Mouse (Mus musculus) CH12.LX (cell line): ENCODE results near the gene Dnajc5. TPM values are rescaled to one million over a fixed set of nuclear protein-coding genes. Genes with fewer than 3 reads are reported as not detected.

Source experiments
- DNase-seq: peaks from one replicate; pipeline ENCODE4 v3.0.0-alpha.2; 2013; ENCODE audit errors: extremely low read depth
- H3K27ac ChIP-seq: 2 replicates; pipeline ENCODE4 v1.5.1; 2012; ENCODE audit warnings: low read depth, mild to moderate bottlenecking, control low read depth, moderate library complexity; ENCODE audit not compliant: insufficient read depth
- H3K27me3 ChIP-seq: replicated peaks from 2 replicates; pipeline ENCODE3; 2012; ENCODE audit warnings: inconsistent platforms
- H3K36me3 ChIP-seq, 2 experiments: replicated peaks in 1 of 2; 2 replicates each; pipeline versions ENCODE3 to v1.6.1; 2012; ENCODE audit warnings: inconsistent platforms in 1 of 2, low read length in 1 of 2, mild to moderate bottlenecking in 1 of 2, mixed read lengths in 1 of 2, moderate library complexity in 1 of 2; ENCODE audit not compliant: control insufficient read depth in 1 of 2, insufficient read depth in 1 of 2
- H3K4me1 ChIP-seq, 2 experiments: 2 replicates each; pipeline ENCODE4 v1.6.1; 2012; ENCODE audit warnings: inconsistent platforms in 1 of 2, moderate library complexity in 1 of 2; ENCODE audit not compliant: insufficient read depth in 2 of 2, control insufficient read depth in 1 of 2
- H3K4me2 ChIP-seq: 2 replicates; pipeline ENCODE4 v1.6.1; 2012; ENCODE audit warnings: low read depth, mild to moderate bottlenecking, control low read depth; ENCODE audit not compliant: poor library complexity, insufficient read depth, severe bottlenecking
- H3K4me3 ChIP-seq, 3 experiments: fragments of 150-350 bp in 1 of 3; sonication (generic) in 1 of 3; replicated peaks in 1 of 3; 2 replicates each; pipeline versions ENCODE3 to v1.5.1; 2011 to 2012; ENCODE audit warnings: low read depth in 2 of 3, low read length in 2 of 3, mild to moderate bottlenecking in 2 of 3, moderate library complexity in 2 of 3, control low read depth in 1 of 3, improper control_type of control experiment in 1 of 3, inconsistent platforms in 1 of 3, mixed read lengths in 1 of 3; ENCODE audit not compliant: poor library complexity in 1 of 3
- H3K79me2 ChIP-seq: replicated peaks from 2 replicates; pipeline ENCODE4 v1.6.1; 2012; ENCODE audit warnings: mild to moderate bottlenecking, moderate library complexity; ENCODE audit not compliant: control insufficient read depth, poor library complexity, insufficient read depth, severe bottlenecking; ENCODE audit errors: extremely low read depth
- H3K9ac ChIP-seq: 2 replicates; pipeline ENCODE4 v1.6.1; 2012; ENCODE audit warnings: low read depth, mild to moderate bottlenecking, control low read depth, moderate library complexity; ENCODE audit not compliant: insufficient read depth
- H3K9me3 ChIP-seq: replicated peaks from 2 replicates; pipeline ENCODE3; 2012; ENCODE audit warnings: low read length, inconsistent platforms, mixed read lengths
- CHD1 ChIP-seq: IDR thresholded peaks from 2 replicates; pipeline ENCODE4 v1.6.1; 2012; ENCODE audit warnings: low read depth, low read length, improper control_type of control experiment, inconsistent platforms
- CTCF ChIP-seq, 2 experiments: IDR thresholded peaks in 1 of 2; conservative IDR thresholded peaks in 1 of 2; 2 replicates each; pipeline ENCODE4 v1.5.1; 2011 to 2012; ENCODE audit warnings: low read depth in 2 of 2, low read length in 2 of 2, improper control_type of control experiment in 1 of 2, inconsistent platforms in 1 of 2, mild to moderate bottlenecking in 1 of 2, moderate library complexity in 1 of 2
- E2F4 ChIP-seq: IDR thresholded peaks from 2 replicates; pipeline ENCODE4 v1.6.1; 2011; ENCODE audit warnings: low read depth, low read length, improper control_type of control experiment; ENCODE audit not compliant: insufficient replicate concordance
- ELF1 ChIP-seq: IDR thresholded peaks from 2 replicates; pipeline ENCODE4 v1.6.1; 2014; ENCODE audit warnings: low read depth, mild to moderate bottlenecking, inconsistent platforms, low read length, improper control_type of control experiment
- EP300 ChIP-seq: IDR thresholded peaks from 2 replicates; pipeline ENCODE4 v1.6.1; 2011; ENCODE audit warnings: low read length, improper control_type of control experiment
- ETS1 ChIP-seq: conservative IDR thresholded peaks from 2 replicates; pipeline ENCODE4 v1.6.1; 2012; ENCODE audit warnings: low read depth, mild to moderate bottlenecking, inconsistent platforms, low read length, improper control_type of control experiment, moderate library complexity
- GABPA ChIP-seq: IDR thresholded peaks from 2 replicates; pipeline ENCODE4 v1.6.1; 2012; ENCODE audit warnings: low read depth, low read length, improper control_type of control experiment, inconsistent platforms; ENCODE audit not compliant: insufficient replicate concordance
- HCFC1 ChIP-seq: IDR thresholded peaks from 2 replicates; pipeline ENCODE4 v1.6.1; 2012; ENCODE audit warnings: low read depth, mild to moderate bottlenecking, inconsistent platforms, low read length, improper control_type of control experiment
- KAT2A ChIP-seq: IDR thresholded peaks from 2 replicates; pipeline ENCODE4 v1.6.1; 2012; ENCODE audit warnings: low read length, improper control_type of control experiment, inconsistent platforms; ENCODE audit not compliant: insufficient replicate concordance
- MEF2A ChIP-seq: IDR thresholded peaks from 2 replicates; pipeline ENCODE4 v1.6.1; 2014; ENCODE audit warnings: low read depth, mild to moderate bottlenecking, inconsistent platforms, low read length, improper control_type of control experiment, borderline replicate concordance
- MXI1 ChIP-seq: IDR thresholded peaks from 2 replicates; pipeline ENCODE4 v1.6.1; 2011; ENCODE audit warnings: mild to moderate bottlenecking, low read depth, low read length, improper control_type of control experiment
- PAX5 ChIP-seq: IDR thresholded peaks from 2 replicates; pipeline ENCODE4 v1.6.1; 2012; ENCODE audit warnings: low read length, inconsistent platforms, mixed read lengths
- POLR2AphosphoS2 ChIP-seq: IDR thresholded peaks from 2 replicates; pipeline ENCODE4 v1.6.1; 2011; ENCODE audit warnings: low read depth, low read length, improper control_type of control experiment
- RAD21 ChIP-seq: IDR thresholded peaks from 2 replicates; pipeline ENCODE4 v1.6.1; 2011; ENCODE audit warnings: low read depth, mild to moderate bottlenecking, low read length, improper control_type of control experiment, moderate library complexity
- TBP ChIP-seq: conservative IDR thresholded peaks from 2 replicates; pipeline ENCODE4 v1.6.1; 2011; ENCODE audit warnings: low read depth, low read length, improper control_type of control experiment
- USF2 ChIP-seq: conservative IDR thresholded peaks from 2 replicates; pipeline ENCODE4 v1.6.1; 2011; ENCODE audit warnings: low read depth, low read length, improper control_type of control experiment
- ZMIZ1 ChIP-seq: IDR thresholded peaks from 2 replicates; pipeline ENCODE4 v1.6.1; 2012; ENCODE audit warnings: low read depth, mild to moderate bottlenecking, inconsistent platforms, low read length, improper control_type of control experiment
- ZNF384 ChIP-seq: IDR thresholded peaks from 2 replicates; pipeline ENCODE4 v1.6.1; 2012; ENCODE audit warnings: low read depth, low read length, improper control_type of control experiment, inconsistent platforms
- dilution Hi-C: fragments of 300-500 bp; cut with MboI; formaldehyde crosslinking; loops from 2 replicates; pipeline ENCODE4 v1.14.3; 2020; ENCODE audit warnings: low sequenced_read_pairs; ENCODE audit not compliant: extremely low pct_unique_long_range_greater_than_20kb, extremely low pct_ligation_motif_present
- in situ Hi-C: fragments of 300-500 bp; cut with MboI; formaldehyde crosslinking; loops from 3 replicates; pipeline ENCODE4 v1.14.3; 2019; ENCODE audit warnings: low sequenced_read_pairs, low pct_ligation_motif_present, low pct_unique_long_range_greater_than_20kb, mixed read lengths
- polyA plus RNA-seq: library from polyadenylated mRNA; unstranded; fragments of >175 nt; gene quantifications from 2 replicates; pipeline ENCODE4 v1.2.1, GENCODE M21; 2012; ENCODE audit warnings: low read depth; ENCODE audit not compliant: insufficient read length
- total RNA-seq, 2 experiments: library from RNA; depleted of rRNA; stranded (reverse); fragments of 300-350 nt in 1 of 2; fragments of >200 nt in 1 of 2; gene quantifications; 2 replicates each; pipeline ENCODE4 v1.2.3; 2012 to 2014

The Dnajc5 gene
- total and polyA plus RNA-seq, 3 experiments, result 51.1 to 54.6 (median 54.5) TPM

DNA sequence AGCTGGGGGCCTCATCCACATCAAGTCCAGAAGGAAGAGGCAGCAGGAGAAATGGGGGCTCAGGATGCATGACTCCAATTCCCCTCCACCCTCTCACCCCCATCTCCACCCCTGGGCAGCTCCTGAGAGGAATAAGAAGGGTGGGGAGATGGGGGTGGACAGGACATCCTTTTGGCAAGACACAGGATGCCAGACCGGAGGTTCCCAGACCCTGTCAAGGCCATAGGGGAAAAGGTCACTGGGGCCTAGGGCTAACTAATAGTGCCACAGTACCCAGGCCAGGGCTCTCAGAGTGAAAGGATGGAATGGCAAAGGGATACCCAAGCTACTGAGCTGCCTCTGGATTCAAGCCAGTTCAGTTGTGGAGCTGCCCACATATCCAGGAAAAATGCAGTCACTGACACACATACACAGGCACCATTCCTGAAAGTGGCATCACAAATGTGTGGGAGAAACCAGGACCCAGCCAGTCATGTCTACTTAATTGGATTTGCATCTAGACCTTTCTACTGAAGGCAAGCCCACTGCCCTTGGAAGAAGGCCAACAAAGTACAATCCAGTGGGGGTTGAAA is 47.9 kb upstream of the Dnajc5 start:
- Histone ChIP-seq H3K9me3 (no peaks in the 10 kb centered on the region), H3K4me2 (no peak overlapping the region), H3K4me3 (no peak overlapping the region), H3K36me3 (no peaks in the 10 kb centered on the region), H3K4me1 (peaks cover 7 to 18% of the 10 kb centered on the region in 2 experiments), H3K27ac (no peak overlapping the region), H3K9ac (no peak overlapping the region), H3K27me3 (no peaks in the 10 kb centered on the region), H3K79me2 (no peaks in the 10 kb centered on the region)
- dilution Hi-C loops, result no loop called here
- in situ Hi-C loops, result no loop called here
- TF ChIP-seq ETS1 (no peak), CHD1 (no peak), EP300 (no peak), GABPA (no peak), TBP (no peak), E2F4 (no peak), ZNF384 (no peak), ZMIZ1 (no peak), RAD21 (no peak), HCFC1 (no peak), CTCF (conservative IDR thresholded peaks at IDR 0.05 in 1 of 2, IDR thresholded peaks at IDR 0.05 in 1 of 2; ENCODE audit: low read depth in 2 of 2, low read length in 2 of 2) (no peak), POLR2AphosphoS2 (no peak), MXI1 (no peak), USF2 (no peak), KAT2A (no peak), MEF2A (no peak), ELF1 (no peak)
- no peak for DNase-seq

DNA sequence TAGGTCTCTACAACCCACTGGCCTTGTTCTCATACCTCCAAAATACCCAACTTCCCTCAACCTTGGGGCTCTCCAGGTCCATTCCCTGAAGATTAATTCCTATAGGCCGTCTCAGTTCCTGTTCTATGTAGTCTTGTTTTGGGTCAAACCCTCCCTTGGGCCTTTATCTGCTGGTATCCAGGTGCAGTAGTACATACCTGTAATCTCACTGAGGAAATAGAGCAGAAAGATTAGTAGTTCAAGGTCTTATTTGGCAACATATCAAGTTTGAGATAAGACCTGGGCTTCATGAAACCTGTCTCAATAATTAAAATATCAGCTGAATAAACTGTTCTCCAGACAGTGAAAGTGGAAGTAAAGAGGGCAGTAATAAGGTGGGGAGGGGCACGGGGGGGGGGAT is 37.2 kb upstream of the Dnajc5 start:
- Histone ChIP-seq H3K9me3 (no peaks in the 10 kb centered on the region), H3K4me3 (peak overlapping the region; percentile 39 to 53 (median 50)), H3K27me3 (no peaks in the 10 kb centered on the region), H3K9ac (peak overlapping the region; percentile 67), H3K4me2 (peak overlapping the region; percentile 97), H3K36me3 (peaks cover 0 to 6% of the 10 kb centered on the region in 2 experiments), H3K4me1 (peaks cover 23 to 46% of the 10 kb centered on the region in 2 experiments), H3K79me2 (no peaks in the 10 kb centered on the region), H3K27ac (peak overlapping the region; percentile 70; the same call in 1 of the 2 replicates)
- dilution Hi-C loops (no loop called here), in situ Hi-C loops (loop anchor here (25.0 kb wide), 1 partner anchor 296 kb away; the partner anchor contains the start of gene Ppdpf)
- TF ChIP-seq EP300 (0 out of 2 replicates have a peak, but pooled peaks have one; percentile 7), PAX5 (no peak)
- no peak for DNase-seq
